9 mouse cellular contexts compared by ENCODE assay signal in genomic region chr3:103141287-103141686, GRCm38 (mm10). TPM values are rescaled to one million over a fixed set of nuclear protein-coding genes. Genes with fewer than 3 reads are reported as not detected.
DNase-seq lines count a peak whose midpoint lies in the region.
"Had no signal": no experiment of that assay in that cellular context is flagged by ENCODE, and none has a peak within 500 bp of the region (broad histone marks: within the 10 kb centered on the region; RNA-seq: fewer than 3 reads in every experiment).

No protein-coding gene starts in this region.

- DNase-seq in cerebellum, postnatal 25 days = peak; percentile 43 to 62
- DNase-seq in cerebellum, adult 11-12 months = no peak
- DNase-seq in spleen, postnatal 14 days (ENCODE audit: low spot score in 2 of 2) = peak; percentile 16 to 21
- no peak for DNase-seq in spleen, postnatal 4 days (ENCODE audit: low spot score in 2 of 2)
- DNase-seq in gastrocnemius, postnatal 25 days = peak; percentile 38
- peak; percentile 14 to 40 for DNase-seq in spleen, postnatal 36 days (ENCODE audit: low spot score in 2 of 2)
- DNase-seq in thymus, postnatal 0 days (ENCODE audit: low spot score) = no peak
- DNase-seq in yolk sac, embryonic 10.5 days (ENCODE audit: low spot score) = no peak
- DNase-seq: kidney, postnatal 36 days had no signal

RNA-seq across cellular contexts. Expression of gene Bcas2, which starts 30.2 kb away (rescaled TPM):
- 10 to 100 TPM; 38.9 to 40.4 TPM for total RNA-seq in gastrocnemius, postnatal 25 days (2021)
- 168 and 172 TPM in 2 replicates for polyA plus RNA-seq in thymus, postnatal 0 days (2015; fragmentation: Nextera tagmentation; extraction: Ambion mirVana)

RNA-seq across cellular contexts. Expression of gene Dennd2c, which starts 38.9 kb away (rescaled TPM):
- 1 to 10 TPM; 1.6 to 2.4 TPM for total RNA-seq in gastrocnemius, postnatal 25 days (2021)
- polyA plus RNA-seq in thymus, postnatal 0 days (2015; fragmentation: Nextera tagmentation; extraction: Ambion mirVana) = 7.4 and 7.8 TPM in 2 replicates

Comparison
In these comparisons a context has a peak if more than half of its experiments do, and no peak if none do; other contexts are left out.
1. DNase-seq: peak in cerebellum, postnatal 25 days (2 of 2), spleen, postnatal 14 days (2 of 2), gastrocnemius, postnatal 25 days (single experiment) and spleen, postnatal 36 days (2 of 2); none in cerebellum, adult 11-12 months (single experiment), spleen, postnatal 4 days (0 of 2), thymus, postnatal 0 days (single experiment) and yolk sac, embryonic 10.5 days (single experiment).